Mouse (Mus musculus) left cerebral cortex, adult 2 months (tissue): ENCODE data around the gene Afdn. TPM values are rescaled to one million over a fixed set of nuclear protein-coding genes. Genes with fewer than 3 reads are reported as not detected.
"Not testable (repeated sequence)": the region's sequence is repeated elsewhere in the genome, so short reads cannot be mapped to it uniquely, and the experiment has no call there.

Experiments used
- DNase-seq, 2 experiments: peaks; one replicate each; pipeline ENCODE4 v3.0.0; 2021 to 2022; ENCODE audit warnings: low spot score in 2 of 2, mixed read lengths in 1 of 2; ENCODE audit errors: extremely low spot score in 1 of 2
- H3K27ac ChIP-seq: fragments of 200-600 bp; 2 replicates; pipeline ENCODE4 v1.8.1; 2022
- H3K4me3 ChIP-seq: fragments of 200-600 bp; 2 replicates; pipeline ENCODE4 v1.8.1; 2022
- CTCF ChIP-seq: fragments of 200-600 bp; IDR thresholded peaks from 2 replicates; pipeline ENCODE4 v1.8.1; 2022; ENCODE audit warnings: antibody characterized with exemption, mild to moderate bottlenecking, moderate library complexity
- intact Hi-C: fragments of 180-260 bp; cut with DNase I; formaldehyde crosslinking; loops from one replicate; pipeline ENCODE4 v1.15.1; 2025
- total RNA-seq, 2 experiments: library from RNA; stranded (reverse); gene quantifications; 2 replicates each; pipeline ENCODE4 v1.2.3; 2021

The Afdn gene
- total RNA-seq, 2 experiments from 2014 or later = 127 to 134 TPM

DNA sequence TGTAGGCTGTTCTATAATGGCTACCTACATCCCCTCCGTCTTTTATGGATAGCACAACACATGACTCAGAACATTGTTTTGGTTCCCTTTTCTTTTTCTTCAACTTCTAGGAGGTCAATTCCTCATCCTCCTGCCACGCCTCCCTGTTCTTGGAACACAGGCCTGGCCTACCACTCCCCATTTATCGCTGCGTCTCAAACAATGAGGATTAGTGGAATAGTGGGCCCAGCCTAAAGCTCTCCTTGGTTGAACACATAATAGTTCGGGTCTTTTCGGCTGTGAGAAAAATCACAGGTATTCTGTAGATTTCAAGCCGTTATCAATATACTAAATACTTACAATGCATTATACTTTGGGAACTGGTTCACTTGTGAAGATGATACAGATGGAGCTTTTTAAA lies 1.8 kb upstream of the Afdn start:
- intact Hi-C loops = loop anchor here (2.0 kb wide), 1 partner anchor 286 kb away; no protein-coding TSS in a partner anchor
- Histone ChIP-seq H3K4me3 (peak overlapping the region; percentile 50), H3K27ac (peak overlapping the region; percentile 91; the same call in 1 of the 2 replicates)
- DNase-seq = no peak
- no peak for TF ChIP-seq CTCF

DNA sequence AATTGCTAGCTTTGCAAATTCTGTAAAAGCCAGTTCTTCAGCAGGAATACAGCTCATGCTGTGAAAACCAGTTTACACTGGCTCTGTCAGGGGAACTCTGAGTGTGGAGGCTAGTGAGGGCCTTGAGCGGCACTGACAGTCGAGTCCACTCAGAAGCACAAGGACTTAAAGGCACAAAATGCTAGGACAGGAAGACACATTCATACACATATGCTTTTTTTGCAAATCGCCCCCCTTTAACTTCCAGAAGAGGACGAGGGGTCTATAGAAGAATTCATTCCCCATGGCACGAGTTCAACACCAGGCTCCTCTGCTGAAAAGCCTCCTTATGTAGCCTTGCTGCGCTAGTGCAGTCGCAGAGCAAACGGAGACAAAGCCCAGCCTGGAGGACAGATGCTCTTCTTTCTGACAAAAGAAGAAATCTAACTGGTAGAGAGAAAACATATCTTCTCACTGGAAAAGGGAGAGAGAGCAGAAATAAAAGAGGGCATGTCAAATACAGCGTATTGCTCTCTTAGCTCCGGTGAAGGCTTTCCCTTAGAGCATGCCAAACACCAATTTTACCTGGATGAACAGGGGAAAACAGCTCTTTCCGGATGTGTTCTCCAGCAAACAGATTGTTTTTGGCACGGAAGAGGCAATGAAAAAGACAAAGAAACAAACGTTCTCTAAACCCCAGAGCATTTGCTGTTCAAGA lies 1.0 kb upstream of the Afdn start:
- H3K4me3 ChIP-seq = peak overlapping the region; percentile 50
- TF ChIP-seq CTCF = no peak
- peak overlapping the region; percentile 91 for H3K27ac ChIP-seq
- no peak for DNase-seq
- intact Hi-C loops = loop anchor here (2.0 kb wide), 1 partner anchor 287 kb away; no protein-coding TSS in a partner anchor

DNA sequence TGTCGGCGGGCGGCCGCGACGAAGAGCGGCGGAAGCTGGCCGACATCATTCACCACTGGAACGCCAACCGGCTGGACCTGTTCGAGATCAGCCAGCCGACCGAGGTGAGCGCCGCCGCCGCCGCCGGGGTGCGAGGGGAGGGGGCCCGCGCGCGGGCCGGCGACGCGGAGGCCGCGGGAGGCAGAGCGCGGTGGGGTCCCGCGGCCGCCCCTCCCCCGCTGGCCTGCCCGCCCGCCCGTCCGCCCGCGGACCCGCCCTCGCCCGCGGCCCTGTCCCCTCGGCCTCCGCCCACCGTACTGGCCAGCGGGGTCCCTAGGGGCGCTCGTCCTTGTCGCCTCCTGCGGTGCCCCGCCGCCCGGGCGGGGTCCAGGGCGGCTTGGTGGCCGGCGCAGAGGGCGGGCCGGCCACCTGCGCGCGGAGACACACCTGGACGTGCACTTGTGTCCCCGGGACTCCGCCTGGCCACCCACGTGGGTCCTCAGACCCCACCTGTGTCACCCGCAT lies 388 bp downstream of the Afdn start:
- intact Hi-C loops = loop anchor here (5.0 kb wide), 1 partner anchor 193 kb away; no protein-coding TSS in a partner anchor
- no peak for DNase-seq
- Histone ChIP-seq H3K27ac (peak overlapping the region; percentile 77), H3K4me3 (peak overlapping the region; percentile 98)
- no peak for TF ChIP-seq CTCF

DNA sequence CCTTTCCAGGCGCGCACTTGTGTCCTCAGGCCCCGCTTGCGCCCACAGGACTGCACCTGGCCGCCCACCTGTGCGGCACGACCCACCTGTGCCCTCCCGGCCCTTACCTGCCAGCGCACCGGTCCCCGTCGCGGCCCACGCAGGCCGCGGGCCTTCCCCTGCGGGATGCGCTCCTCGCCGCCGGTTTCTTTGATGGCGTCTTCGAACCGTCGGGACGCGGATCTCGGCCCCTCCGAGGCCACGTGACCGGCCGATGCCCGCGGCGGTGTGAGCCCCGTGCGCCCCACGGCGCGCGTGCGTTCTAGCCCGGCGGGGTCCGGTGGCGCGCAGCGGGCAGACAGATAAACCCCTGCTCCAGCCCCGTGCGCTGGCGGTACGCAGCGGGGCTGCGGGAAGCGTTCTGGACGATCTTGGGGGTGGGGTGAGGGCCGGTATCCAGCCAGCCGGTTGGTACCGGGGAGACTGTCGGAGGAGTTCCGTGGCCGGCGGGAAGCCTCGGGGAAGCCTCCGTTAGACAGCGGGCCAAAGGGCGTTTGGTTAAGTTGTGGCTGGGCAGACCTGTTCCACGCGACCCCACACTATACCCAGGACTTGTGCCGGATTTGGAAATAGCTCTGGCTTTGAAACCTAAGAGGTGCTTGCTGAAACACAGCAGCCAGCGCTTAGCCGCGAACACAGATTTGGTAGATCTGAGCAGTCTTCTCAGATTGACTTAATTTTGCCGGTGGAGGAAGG lies 1.0 kb downstream of the Afdn start, which contains the start of gene Tcte2:
TSS of gene Tcte2 (minus strand) at position 647 of the 735 bp plus-strand sequence.
- DNase-seq = peak; percentile 57 to 62
- peak within 1 kb of the TSS; percentile 77 for H3K27ac ChIP-seq
- intact Hi-C loops = loop anchor here (5.0 kb wide), 1 partner anchor 194 kb away; no protein-coding TSS in a partner anchor
- peak within 1 kb of the TSS; percentile 98 for H3K4me3 ChIP-seq
- TF ChIP-seq CTCF = no peak

DNA sequence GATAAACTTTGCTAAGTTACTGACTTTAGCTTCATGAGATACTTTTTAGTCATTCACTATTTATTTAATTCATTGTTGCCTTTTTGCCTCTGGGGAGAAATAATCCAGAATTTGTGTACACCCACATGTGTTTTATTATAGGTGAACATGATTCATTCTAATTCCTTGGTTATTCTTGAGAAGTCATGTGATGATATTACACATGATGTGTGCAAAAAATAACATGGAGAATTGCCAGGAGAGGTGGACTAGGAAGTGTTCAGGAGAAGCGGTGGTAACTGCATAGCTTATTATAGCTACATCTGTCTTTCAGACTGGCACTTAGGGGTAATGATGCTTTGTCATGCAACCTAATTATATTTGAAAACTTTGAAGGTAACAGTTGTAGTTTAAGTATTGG lies 3.5 kb downstream of the Afdn start:
- no peak overlapping the region for H3K4me3 ChIP-seq
- no peak for DNase-seq
- TF ChIP-seq CTCF = no peak
- H3K27ac ChIP-seq = no peak overlapping the region
- intact Hi-C loops = loop anchor here (5.0 kb wide), 1 partner anchor 197 kb away; no protein-coding TSS in a partner anchor

DNA sequence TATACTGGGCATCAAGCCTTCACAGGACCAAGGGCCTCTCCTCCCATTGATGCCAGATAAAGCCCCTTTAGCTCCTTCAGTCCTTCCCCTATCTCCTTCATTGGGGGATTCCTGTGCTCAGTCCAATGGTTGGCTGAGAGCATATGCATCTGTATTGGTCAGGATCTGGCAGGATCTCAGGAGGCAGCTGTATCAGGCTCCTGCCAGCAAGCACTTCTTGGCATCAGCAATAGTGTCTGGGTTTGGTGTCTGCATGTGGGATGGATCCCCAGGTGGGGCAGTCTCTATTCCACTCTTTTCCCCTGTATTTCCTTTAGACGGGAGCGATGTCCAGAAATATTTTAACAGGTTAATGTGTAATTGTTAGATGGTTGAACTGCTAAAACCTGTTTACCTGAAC lies 4.6 kb downstream of the Afdn start:
- DNase-seq, H3K27ac ChIP-seq, H3K4me3 ChIP-seq: not testable (repeated sequence)
- intact Hi-C loops = loop anchor here (5.0 kb wide), 1 partner anchor 198 kb away; no protein-coding TSS in a partner anchor

DNA sequence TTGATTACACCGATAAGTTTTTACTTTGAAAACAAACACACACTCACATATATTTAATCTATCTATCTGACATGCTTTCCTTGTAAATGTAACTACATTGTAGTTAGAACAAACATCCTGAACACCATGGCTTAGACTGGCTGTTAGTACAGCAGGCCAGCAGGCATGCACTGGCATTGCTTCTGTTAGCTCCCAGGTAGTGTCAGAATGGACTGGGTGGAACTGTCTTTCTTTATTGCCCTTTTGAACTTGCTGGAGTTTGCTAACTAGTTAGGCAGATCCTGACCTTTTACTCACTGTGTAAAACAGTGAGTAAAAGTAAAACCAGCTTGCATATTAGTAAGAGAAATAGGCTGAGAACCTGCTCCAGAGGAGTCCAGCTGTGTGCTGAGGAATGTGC lies 8.2 kb downstream of the Afdn start:
- Histone ChIP-seq H3K4me3 (no peak overlapping the region), H3K27ac (no peak overlapping the region)
- intact Hi-C loops = no loop called here
- no peak for TF ChIP-seq CTCF
- DNase-seq = no peak

DNA sequence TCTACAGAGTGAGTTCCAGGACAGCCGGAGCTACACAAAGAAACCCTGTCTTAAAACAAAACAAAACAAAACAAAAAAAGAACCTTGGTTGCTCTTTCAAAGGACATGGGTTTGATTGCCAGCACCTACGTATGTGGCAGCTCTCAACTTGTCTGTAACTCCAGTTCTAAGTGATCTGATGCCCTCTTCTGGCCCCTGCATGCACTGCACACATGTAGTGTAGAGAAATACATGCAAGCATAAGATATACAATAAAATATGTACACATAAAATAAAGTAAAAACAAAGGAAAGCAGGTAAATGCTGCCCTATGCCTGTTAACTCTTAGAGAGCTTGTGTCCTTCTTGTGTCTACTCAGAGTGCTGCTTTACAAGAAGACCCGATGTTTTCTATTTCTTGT lies 8.9 kb downstream of the Afdn start:
- no peak overlapping the region for H3K27ac ChIP-seq
- peak; percentile 46 for TF ChIP-seq CTCF
- DNase-seq = no peak
- H3K4me3 ChIP-seq = no peak overlapping the region
- intact Hi-C loops = no loop called here

DNA sequence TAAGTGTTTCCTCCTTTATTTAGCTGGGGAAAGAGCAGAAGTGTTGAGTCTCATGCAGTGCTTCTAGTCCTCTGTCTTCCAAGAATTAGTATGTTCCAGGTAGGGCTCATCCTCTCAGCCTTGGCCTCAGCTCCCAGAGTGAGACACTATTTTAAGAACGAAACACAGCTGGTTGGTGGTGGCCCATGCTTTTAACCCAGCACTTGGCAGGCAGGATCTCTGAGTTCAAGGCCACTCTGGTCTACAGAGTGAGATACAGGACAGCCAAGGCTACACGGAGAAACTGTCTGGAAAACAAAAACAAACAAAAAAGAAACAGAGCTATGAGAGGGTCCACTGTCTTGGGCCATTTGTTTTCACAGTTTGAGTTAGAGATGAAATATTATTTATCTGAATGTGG lies 17.3 kb downstream of the Afdn start:
- no peak for TF ChIP-seq CTCF
- Histone ChIP-seq H3K27ac (no peak overlapping the region), H3K4me3 (no peak overlapping the region)
- no peak for DNase-seq
- intact Hi-C loops = no loop called here

DNA sequence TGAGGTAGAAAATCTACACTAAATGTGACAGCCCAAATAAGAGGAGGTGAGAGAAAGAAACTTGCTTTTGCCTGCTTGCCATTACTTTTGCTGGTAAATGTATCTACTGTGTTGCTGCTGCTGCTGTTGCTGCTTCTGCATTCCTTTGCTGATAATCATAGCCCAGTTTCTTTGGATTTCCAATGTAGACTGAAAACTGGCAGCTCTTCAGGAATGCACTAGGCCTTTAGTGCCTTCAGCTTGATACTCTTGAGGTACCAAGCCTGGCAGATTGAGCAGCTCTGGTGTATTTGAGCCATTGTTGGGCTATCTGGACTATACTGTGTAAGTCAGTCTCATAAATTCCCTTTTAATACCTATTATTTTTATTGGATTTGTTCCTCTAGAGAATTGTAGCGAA lies 18.5 kb downstream of the Afdn start:
- Histone ChIP-seq H3K27ac (no peak overlapping the region), H3K4me3 (no peak overlapping the region)
- DNase-seq = no peak
- intact Hi-C loops = no loop called here
- no peak for TF ChIP-seq CTCF

DNA sequence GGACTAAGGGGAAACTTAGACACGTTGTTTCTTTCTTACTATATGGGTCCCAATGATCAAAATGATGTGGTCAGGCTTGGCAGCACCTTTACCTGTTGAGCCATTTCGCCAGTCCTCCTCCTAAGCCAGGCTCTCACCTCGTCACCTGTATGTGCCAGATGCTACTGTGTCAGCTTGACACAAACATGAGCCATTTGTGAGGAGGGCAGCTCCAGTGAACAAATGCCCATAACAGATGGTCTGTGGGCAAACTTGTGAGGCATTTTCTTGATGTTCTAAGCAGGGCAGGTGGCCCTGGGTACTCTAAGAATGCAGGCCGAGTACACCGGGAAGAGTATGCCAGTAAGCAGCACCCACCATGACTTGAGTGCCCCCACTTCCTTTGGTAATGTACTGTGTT lies 21.6 kb downstream of the Afdn start:
- H3K27ac ChIP-seq = no peak overlapping the region
- no peak for TF ChIP-seq CTCF
- intact Hi-C loops = no loop called here
- DNase-seq = no peak
- H3K4me3 ChIP-seq = no peak overlapping the region

DNA sequence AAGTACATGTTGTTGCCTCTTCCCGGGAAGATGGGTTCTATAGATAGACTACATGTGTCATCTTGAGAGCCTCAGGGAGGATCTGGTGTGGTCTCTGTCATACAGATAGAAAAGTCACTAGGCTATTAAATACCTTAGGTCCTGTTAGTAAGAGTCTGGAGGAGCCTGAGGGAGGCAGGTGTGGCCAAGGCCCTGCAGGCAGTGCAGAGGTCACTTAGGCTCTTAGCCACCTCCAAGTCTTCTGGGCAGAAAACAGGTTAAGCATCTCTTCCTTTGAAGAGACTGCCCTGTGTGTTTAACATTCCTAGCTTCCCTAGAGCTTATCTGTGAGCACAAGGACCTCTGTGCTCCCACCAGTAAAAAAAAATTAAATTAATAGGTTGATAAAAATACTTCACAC lies 23.1 kb downstream of the Afdn start:
- TF ChIP-seq CTCF = no peak
- Histone ChIP-seq H3K4me3 (no peak overlapping the region), H3K27ac (no peak overlapping the region)
- no peak for DNase-seq
- intact Hi-C loops = no loop called here

DNA sequence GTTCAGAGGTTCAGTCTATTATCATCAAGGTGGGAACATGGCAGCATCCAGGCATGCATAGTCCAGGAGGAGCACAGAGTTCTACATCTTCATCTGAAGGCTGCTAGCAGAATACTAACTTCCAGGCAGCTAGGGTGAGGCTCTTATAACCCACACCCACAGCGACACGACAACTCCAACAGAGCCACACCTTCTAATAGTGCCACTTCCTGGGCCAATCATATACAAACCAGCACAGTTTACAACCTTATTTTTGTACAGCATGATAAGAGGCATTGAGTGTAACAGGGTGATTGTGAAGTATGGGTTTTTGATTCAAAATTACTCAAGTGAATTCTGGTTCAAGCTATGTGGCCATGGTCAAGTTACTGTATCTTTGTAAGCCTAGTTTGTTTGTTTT lies 29.7 kb downstream of the Afdn start:
- intact Hi-C loops, DNase-seq, H3K27ac ChIP-seq, H3K4me3 ChIP-seq: not testable (repeated sequence)
